Mouse (Mus musculus): ENCODE measurements around the gene Nfe2l2. TPM values are rescaled to one million over a fixed set of nuclear protein-coding genes. Genes with fewer than 3 reads are reported as not detected.

The Nfe2l2 gene
- polyA plus RNA-seq, 1 experiment = 1.6 TPM

- Histone ChIP-seq H3K9me3 (ENCODE audit: control insufficient read depth, low read length) (no peaks in the 10 kb centered on the region), H3K4me1 (ENCODE audit: control insufficient read depth) (peaks cover 64% of the 10 kb centered on the region), H3K27me3 (ENCODE audit: control insufficient read depth) (no peaks in the 10 kb centered on the region), H3K36me3 (ENCODE audit: control insufficient read depth) (peaks cover 96% of the 10 kb centered on the region), H3K4me3 (replicated peaks) (no peak overlapping the region)
- TF ChIP-seq GATA1 (IDR thresholded peaks at IDR 0.05; ENCODE audit: low read length) (no peak), TAL1 (IDR thresholded peaks at IDR 0.05; ENCODE audit: low read length) (no peak)
Observed at GRCm38 (mm10) chr2:75692369-75692768, 12.1 kb downstream of the Nfe2l2 start.

- TF ChIP-seq TAL1 (IDR thresholded peaks at IDR 0.05; ENCODE audit: low read length) = no peak
- TF ChIP-seq GATA1 (IDR thresholded peaks at IDR 0.05; ENCODE audit: low read length) = no peak
- Histone ChIP-seq H3K9me3 (ENCODE audit: control insufficient read depth, low read length) (no peaks in the 10 kb centered on the region), H3K4me1 (ENCODE audit: control insufficient read depth) (peaks cover 60% of the 10 kb centered on the region), H3K27me3 (ENCODE audit: control insufficient read depth) (no peaks in the 10 kb centered on the region), H3K4me3 (replicated peaks) (no peak overlapping the region), H3K36me3 (ENCODE audit: control insufficient read depth) (peaks cover 94% of the 10 kb centered on the region)
Observed at GRCm38 (mm10) chr2:75691316-75691715, 13.1 kb downstream of the Nfe2l2 start.

GRCm38 (mm10) chr2:75690656-75691055 is 13.8 kb downstream of the Nfe2l2 start:
- peaks cover 59% of the 10 kb centered on the region for H3K4me1 ChIP-seq (ENCODE audit: control insufficient read depth)
- H3K27me3 ChIP-seq (ENCODE audit: control insufficient read depth) = no peaks in the 10 kb centered on the region
- peaks cover 94% of the 10 kb centered on the region for H3K36me3 ChIP-seq (ENCODE audit: control insufficient read depth)
- no peaks in the 10 kb centered on the region for H3K9me3 ChIP-seq (ENCODE audit: control insufficient read depth, low read length)
- no peak overlapping the region for H3K4me3 ChIP-seq (replicated peaks)
- TF ChIP-seq TAL1 (IDR thresholded peaks at IDR 0.05; ENCODE audit: low read length) (no peak), GATA1 (IDR thresholded peaks at IDR 0.05; ENCODE audit: low read length) (no peak)

- H3K4me1 ChIP-seq (ENCODE audit: control insufficient read depth) = peaks cover 58% of the 10 kb centered on the region
- no peaks in the 10 kb centered on the region for H3K9me3 ChIP-seq (ENCODE audit: control insufficient read depth, low read length)
- TF ChIP-seq TAL1 (IDR thresholded peaks at IDR 0.05; ENCODE audit: low read length) (no peak), GATA1 (IDR thresholded peaks at IDR 0.05; ENCODE audit: low read length) (no peak)
- H3K27me3 ChIP-seq (ENCODE audit: control insufficient read depth) = no peaks in the 10 kb centered on the region
- no peak overlapping the region for H3K4me3 ChIP-seq (replicated peaks)
- peaks cover 90% of the 10 kb centered on the region for H3K36me3 ChIP-seq (ENCODE audit: control insufficient read depth)
Observed at GRCm38 (mm10) chr2:75689482-75690158, 14.8 kb downstream of the Nfe2l2 start.

GRCm38 (mm10) chr2:75688901-75689300 is 15.5 kb downstream of the Nfe2l2 start:
- TF ChIP-seq TAL1 (IDR thresholded peaks at IDR 0.05; ENCODE audit: low read length) (no peak), GATA1 (IDR thresholded peaks at IDR 0.05; ENCODE audit: low read length) (no peak)
- Histone ChIP-seq H3K4me3 (replicated peaks) (no peak overlapping the region), H3K27me3 (ENCODE audit: control insufficient read depth) (no peaks in the 10 kb centered on the region), H3K9me3 (ENCODE audit: control insufficient read depth, low read length) (no peaks in the 10 kb centered on the region), H3K36me3 (ENCODE audit: control insufficient read depth) (peaks cover 91% of the 10 kb centered on the region), H3K4me1 (ENCODE audit: control insufficient read depth) (peaks cover 63% of the 10 kb centered on the region)

GRCm38 (mm10) chr2:75687040-75687749 is 17.2 kb downstream of the Nfe2l2 start:
- Histone ChIP-seq H3K4me3 (replicated peaks) (no peak overlapping the region), H3K4me1 (ENCODE audit: control insufficient read depth) (peaks cover 56% of the 10 kb centered on the region), H3K27me3 (ENCODE audit: control insufficient read depth) (no peaks in the 10 kb centered on the region), H3K9me3 (ENCODE audit: control insufficient read depth, low read length) (no peaks in the 10 kb centered on the region), H3K36me3 (ENCODE audit: control insufficient read depth) (peaks cover 84% of the 10 kb centered on the region)
- TF ChIP-seq TAL1 (IDR thresholded peaks at IDR 0.05; ENCODE audit: low read length) (no peak), GATA1 (IDR thresholded peaks at IDR 0.05; ENCODE audit: low read length) (no peak)

- H3K27me3 ChIP-seq (ENCODE audit: control insufficient read depth) = no peaks in the 10 kb centered on the region
- peaks cover 77% of the 10 kb centered on the region for H3K36me3 ChIP-seq (ENCODE audit: control insufficient read depth)
- peaks cover 48% of the 10 kb centered on the region for H3K4me1 ChIP-seq (ENCODE audit: control insufficient read depth)
Observed at GRCm38 (mm10) chr2:75685458-75685861, 19.0 kb downstream of the Nfe2l2 start.

GRCm38 (mm10) chr2:75684526-75684925 is 19.9 kb downstream of the Nfe2l2 start:
- Histone ChIP-seq H3K27me3 (ENCODE audit: control insufficient read depth) (no peaks in the 10 kb centered on the region), H3K36me3 (ENCODE audit: control insufficient read depth) (peaks cover 78% of the 10 kb centered on the region), H3K9me3 (ENCODE audit: control insufficient read depth, low read length) (no peaks in the 10 kb centered on the region), H3K4me1 (ENCODE audit: control insufficient read depth) (peaks cover 43% of the 10 kb centered on the region), H3K4me3 (replicated peaks) (no peak overlapping the region)
- TF ChIP-seq GATA1 (IDR thresholded peaks at IDR 0.05; ENCODE audit: low read length) = no peak
- TF ChIP-seq TAL1 (IDR thresholded peaks at IDR 0.05; ENCODE audit: low read length) = no peak

More at GRCm38 (mm10) chr2:75685458-75685861, 19.0 kb downstream of the Nfe2l2 start:
- Histone ChIP-seq H3K4me3 (replicated peaks) (no peak overlapping the region), H3K9me3 (ENCODE audit: control insufficient read depth, low read length) (no peaks in the 10 kb centered on the region)
- TF ChIP-seq TAL1 (IDR thresholded peaks at IDR 0.05; ENCODE audit: low read length) (no peak), GATA1 (IDR thresholded peaks at IDR 0.05; ENCODE audit: low read length) (no peak)

GRCm38 (mm10) chr2:75682978-75683709 is 21.3 kb downstream of the Nfe2l2 start:
- Histone ChIP-seq H3K4me1 (ENCODE audit: control insufficient read depth) (peaks cover 35% of the 10 kb centered on the region), H3K27me3 (ENCODE audit: control insufficient read depth) (no peaks in the 10 kb centered on the region), H3K36me3 (ENCODE audit: control insufficient read depth) (peaks cover 78% of the 10 kb centered on the region), H3K9me3 (ENCODE audit: control insufficient read depth, low read length) (no peaks in the 10 kb centered on the region), H3K4me3 (replicated peaks) (no peak overlapping the region)
- TF ChIP-seq GATA1 (IDR thresholded peaks at IDR 0.05; ENCODE audit: low read length) = no peak
- no peak for TF ChIP-seq TAL1 (IDR thresholded peaks at IDR 0.05; ENCODE audit: low read length)

Data from erythroblast, embryonic 14.5 days (primary cell).